Mouse (Mus musculus) kidney, adult 9 months (tissue): Measurements from ENCODE around the gene Upk3a.

Source experiments
- DNase-seq: peaks from one replicate; pipeline ENCODE4 v3.0.0; 2022

Upk3a gene

GRCm38 (mm10) chr15:85055186-85055585 lies 38.2 kb downstream of the Upk3a start:
- no peak for DNase-seq

GRCm38 (mm10) chr15:85063421-85063820 lies 46.5 kb downstream of the Upk3a start:
- no peak for DNase-seq

DNA sequence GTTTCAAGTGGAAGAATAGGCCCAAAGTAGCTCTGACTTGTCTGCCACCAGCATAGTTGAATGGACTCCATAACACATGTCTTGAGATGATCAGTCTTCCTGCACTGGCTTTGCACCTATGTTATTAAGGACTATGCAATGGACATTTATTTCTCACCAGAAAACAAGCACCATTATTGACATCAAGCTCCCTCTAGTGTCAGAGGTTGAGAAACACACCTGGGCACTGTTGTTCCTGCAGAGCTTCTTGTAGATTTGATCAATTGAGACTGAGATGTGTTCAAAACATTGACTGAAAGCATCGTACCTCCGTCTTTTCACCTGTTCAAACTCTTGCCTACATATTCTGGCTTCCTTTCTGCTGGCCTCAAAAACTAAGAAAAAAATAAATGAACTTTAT lies 53.6 kb downstream of the Upk3a start:
- DNase-seq = peak; percentile 72
